Mouse (Mus musculus) splenic B cell, adult 2 months (primary cell): ENCODE results near the gene Pcp2.
A peak's percentile ranks its signal among the peaks of the same experiment; 100 is the strongest.
"Not testable (repeated sequence)": the region's sequence is repeated elsewhere in the genome, so short reads cannot be mapped to it uniquely, and the experiment has no call there.

Experiments used
- DNase-seq: peaks from one replicate; pipeline ENCODE4 v3.0.0-alpha.2; 2011; ENCODE audit warnings: low read depth, low spot score
- H3K27me3 ChIP-seq: 2 replicates; pipeline ENCODE4 v1.6.1; 2012; ENCODE audit warnings: mild to moderate bottlenecking, low read length, moderate library complexity, mixed read lengths; ENCODE audit not compliant: control insufficient read depth, poor library complexity, insufficient read depth, severe bottlenecking
- H3K36me3 ChIP-seq: 2 replicates; pipeline ENCODE4 v1.6.1; 2012; ENCODE audit warnings: mild to moderate bottlenecking, low read length, moderate library complexity, mixed read lengths; ENCODE audit not compliant: control insufficient read depth, poor library complexity, insufficient read depth, severe bottlenecking

Pcp2 gene

DNA sequence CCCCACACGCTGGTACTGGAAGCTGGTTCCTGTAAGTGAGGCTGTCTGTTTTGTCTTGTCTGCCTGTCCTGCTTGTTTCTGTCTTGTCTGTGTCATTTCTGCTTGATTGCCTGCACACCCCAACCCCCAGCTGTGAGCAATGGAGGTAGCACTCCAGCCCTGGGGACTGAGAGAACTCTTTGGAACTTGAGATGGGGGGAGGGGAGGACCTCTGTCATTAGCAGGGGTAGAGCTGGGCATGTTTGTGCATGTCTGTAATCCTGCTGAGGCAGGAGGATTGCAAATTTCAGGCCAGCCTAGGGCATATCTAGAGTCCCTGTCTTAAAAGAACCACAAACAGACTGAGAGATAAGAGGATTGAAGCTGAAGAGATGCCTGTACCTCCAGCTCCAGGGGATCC, 26.1 kb downstream of the Pcp2 start:
- no peak for DNase-seq
- Histone ChIP-seq H3K36me3 (no peaks in the 10 kb centered on the region), H3K27me3 (no peaks in the 10 kb centered on the region)

DNA sequence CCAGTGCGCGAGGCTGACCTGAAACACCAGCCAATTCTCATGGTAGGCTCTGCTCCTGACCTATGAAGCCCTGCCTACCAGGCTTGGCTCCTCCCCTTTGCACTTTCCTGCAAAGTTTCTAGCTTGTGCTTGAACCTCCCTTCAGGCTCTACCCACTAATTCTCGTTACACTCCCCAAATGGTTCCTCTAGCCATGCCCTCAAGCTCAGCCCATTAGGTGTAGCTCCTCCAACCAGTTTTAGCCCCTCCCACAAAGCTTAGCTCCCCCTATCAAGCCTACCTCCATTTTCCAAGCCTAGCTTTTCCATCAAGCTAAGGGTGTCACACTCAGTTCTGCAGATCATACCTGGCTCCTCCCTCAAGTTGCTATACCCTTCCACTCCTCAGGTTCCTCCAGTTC, 27.3 kb downstream of the Pcp2 start:
- no peaks in the 10 kb centered on the region for H3K27me3 ChIP-seq
- DNase-seq: no peak
- no peaks in the 10 kb centered on the region for H3K36me3 ChIP-seq

DNA sequence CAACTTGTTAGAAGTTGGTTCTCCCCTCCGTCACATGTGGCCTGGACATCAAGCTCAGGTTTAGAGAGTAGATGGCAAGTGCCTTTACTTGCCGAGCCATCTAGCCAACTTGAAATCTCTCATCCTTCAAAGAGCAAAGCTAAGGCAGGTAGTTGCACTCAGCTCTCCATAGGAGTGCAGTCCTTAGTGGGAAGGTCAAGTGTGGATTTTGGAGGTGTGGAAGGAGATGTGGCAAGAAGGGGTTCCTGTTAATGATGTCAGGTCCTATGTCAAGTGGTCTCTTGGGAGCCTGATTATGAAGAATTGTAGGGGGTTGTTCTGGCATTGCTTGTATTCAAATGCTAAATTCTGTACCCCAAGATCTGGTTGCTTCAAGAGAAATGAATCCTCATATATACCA, 30.9 kb downstream of the Pcp2 start:
- Histone ChIP-seq H3K36me3 (no peaks in the 10 kb centered on the region), H3K27me3 (no peaks in the 10 kb centered on the region)
- no peak for DNase-seq

GRCm38 (mm10) chr8:3593470-3593869, 31.9 kb downstream of the Pcp2 start:
- Histone ChIP-seq H3K36me3 (no peaks in the 10 kb centered on the region), H3K27me3 (no peaks in the 10 kb centered on the region)
- DNase-seq: no peak

DNA sequence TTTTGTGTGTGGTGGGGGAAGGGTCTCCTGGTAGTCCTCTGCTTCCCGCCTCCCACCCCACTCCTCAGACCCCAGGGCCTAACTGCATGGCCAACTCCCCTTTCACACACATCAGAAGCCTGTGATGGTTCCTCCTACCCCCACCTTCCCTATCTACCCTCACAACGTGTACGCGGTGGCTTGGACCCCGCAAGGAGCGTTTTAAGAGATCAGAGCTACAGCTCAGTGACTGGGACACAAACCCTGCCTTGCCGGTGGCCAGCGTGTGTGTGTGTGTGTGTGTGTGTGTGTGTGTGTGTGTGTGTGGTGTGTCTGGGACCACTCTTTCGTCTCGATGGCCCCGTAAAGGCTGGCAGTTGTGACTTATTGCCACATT, 37.1 kb downstream of the Pcp2 start:
- Histone ChIP-seq H3K27me3 (no peaks in the 10 kb centered on the region), H3K36me3 (no peaks in the 10 kb centered on the region)
- DNase-seq: no peak

DNA sequence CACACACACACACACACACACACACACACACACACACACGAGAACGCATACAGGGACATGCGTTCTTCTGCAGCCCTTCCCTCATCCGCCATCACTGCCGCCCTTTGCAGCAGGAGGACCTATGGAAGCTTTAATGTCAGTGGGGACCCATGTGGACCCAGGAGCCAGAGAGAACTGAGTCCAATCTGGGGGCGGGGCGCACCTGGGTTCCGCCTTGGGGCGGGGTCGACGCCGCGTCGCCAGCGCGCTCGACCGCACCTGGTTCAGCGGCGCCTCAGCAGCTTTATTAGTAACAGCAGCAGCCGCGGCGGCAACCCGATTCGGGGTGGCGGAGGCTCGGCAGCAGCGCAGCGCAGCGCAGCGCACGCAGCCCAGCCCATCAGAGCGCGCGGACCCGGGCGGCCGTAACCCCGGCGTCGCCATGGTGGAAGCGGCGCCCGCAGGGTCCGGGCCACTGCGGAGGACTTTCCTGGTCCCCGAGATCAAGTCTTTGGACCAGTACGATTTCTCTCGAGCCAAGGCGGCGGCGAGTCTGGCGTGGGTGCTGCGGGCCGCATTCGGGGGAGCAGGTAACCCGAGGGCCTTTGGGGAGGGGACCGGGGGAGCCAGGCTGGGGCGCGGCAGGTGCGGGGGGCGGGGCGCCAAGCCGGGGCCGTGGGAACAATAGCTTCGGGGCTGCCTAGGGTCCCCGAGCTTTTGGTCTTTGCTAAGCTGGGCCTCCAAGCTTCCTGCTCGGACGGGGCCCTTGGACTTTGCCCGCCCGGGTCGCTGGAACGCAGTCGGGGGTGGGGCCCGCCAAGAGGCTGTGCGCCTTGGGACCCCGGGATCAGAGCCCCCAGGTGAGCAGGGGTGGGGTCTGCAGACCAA, 37.7 kb downstream of the Pcp2 start:
- H3K27me3 ChIP-seq: no peaks in the 10 kb centered on the region
- no peaks in the 10 kb centered on the region for H3K36me3 ChIP-seq
- DNase-seq: peak; percentile 46

DNA sequence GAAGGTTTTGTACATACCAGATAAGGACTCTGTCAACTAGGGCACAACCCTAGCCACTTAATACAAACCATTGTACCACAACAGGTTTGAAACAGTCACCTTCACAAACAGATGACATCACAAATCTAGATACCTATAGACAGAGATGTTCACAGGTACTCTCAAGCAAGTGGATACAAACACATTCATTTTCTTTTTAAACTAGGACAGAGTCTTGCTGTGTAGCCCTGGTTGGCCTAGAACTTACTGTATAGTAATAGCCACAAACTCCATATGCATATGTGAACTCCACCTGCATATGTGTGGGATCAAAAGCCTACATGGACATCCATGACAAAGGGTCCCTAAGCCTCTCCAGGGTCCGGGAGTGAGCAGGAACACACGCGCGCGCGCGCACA, 38.4 kb downstream of the Pcp2 start, which contains the start of gene Camsap3:
Gene Camsap3 (plus strand): TSS at position 301 of the 398 bp plus-strand sequence.
- no peak for DNase-seq
- no peaks in the 10 kb centered on the region for H3K36me3 ChIP-seq
- H3K27me3 ChIP-seq: no peaks in the 10 kb centered on the region

DNA sequence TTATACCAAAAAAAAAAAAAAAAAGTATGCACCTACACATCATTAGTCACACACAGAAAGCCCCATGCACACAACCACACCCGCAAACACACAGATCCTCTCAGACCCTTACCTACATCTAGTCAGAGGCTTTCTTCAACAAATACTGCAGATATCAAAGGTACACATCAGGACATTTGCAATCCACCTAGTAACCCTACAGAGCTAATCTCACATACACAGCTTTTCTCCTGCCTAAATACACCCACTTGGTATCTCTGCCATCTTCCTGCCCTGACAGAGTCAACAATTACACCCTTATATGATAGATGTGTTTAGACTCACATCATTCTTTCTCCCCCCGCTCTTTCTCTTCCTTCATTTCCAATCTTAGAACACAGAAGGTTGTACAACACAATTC, 38.9 kb downstream of the Pcp2 start:
- Histone ChIP-seq H3K36me3 (no peaks in the 10 kb centered on the region), H3K27me3 (no peaks in the 10 kb centered on the region)
- no peak for DNase-seq

DNA sequence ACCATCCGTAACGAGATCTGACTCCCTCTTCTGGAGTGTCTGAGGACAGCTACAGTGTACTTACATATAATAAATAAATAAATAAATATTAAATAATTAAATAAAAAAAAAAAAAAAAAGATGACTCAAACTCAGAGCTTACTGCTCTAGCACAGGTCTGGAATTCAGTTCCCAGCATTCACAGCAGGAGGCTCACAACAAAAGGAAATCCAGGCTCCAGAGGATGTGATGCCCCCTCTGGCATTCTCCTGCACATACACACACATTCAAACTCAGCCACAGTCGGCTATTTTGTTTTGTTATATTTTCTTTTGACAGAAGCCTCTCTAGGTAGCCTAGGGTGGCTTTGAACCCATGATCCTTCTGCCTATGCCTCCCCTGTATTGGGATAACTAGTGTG, 43.4 kb downstream of the Pcp2 start:
- not testable (repeated sequence) for H3K27me3 ChIP-seq, DNase-seq, H3K36me3 ChIP-seq

- no peak for DNase-seq
- H3K27me3 ChIP-seq: no peaks in the 10 kb centered on the region
These were observed 45.7 kb downstream of the Pcp2 start for GRCm38 (mm10) chr8:3579390-3580364.

DNA sequence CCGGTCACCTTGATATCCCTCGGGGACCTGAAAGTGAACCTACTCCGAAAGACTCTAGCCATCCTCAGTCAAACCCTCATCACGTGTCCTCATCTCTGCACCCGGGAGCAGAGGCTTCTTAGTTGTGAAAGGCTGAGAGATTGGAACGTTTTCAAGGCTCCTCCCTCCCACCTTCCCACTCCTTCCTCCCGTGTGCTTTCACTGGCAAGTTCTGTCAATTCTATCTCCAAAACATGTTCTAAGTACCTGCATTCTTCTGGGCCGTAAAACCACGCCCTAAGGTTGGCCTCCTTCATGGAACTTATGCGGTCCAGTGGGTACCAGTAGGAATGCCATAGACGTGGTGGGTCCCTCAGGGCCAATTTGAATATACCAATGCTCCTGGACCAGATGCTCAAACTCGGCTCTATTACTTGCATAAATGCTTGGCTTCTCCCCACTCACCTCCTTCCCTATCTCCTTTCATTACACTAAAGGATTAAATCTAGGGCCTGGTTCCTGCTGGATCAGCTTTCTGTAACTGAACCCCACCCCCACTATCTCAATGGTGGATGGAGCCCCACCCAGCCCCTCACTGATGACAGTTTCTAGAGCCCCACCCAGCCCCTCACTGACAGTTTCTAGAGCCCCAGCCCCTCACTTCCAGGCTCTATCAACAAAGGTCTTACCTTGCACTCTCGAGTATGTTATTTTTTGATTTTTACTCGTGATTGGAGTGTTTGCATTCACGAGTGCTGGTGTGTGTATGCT, 49.0 kb downstream of the Pcp2 start:
- no peak for DNase-seq
- Histone ChIP-seq H3K36me3 (no peaks in the 10 kb centered on the region), H3K27me3 (no peaks in the 10 kb centered on the region)

More at GRCm38 (mm10) chr8:3579390-3580364, 45.7 kb downstream of the Pcp2 start:
- H3K36me3 ChIP-seq: no peaks in the 10 kb centered on the region

DNA sequence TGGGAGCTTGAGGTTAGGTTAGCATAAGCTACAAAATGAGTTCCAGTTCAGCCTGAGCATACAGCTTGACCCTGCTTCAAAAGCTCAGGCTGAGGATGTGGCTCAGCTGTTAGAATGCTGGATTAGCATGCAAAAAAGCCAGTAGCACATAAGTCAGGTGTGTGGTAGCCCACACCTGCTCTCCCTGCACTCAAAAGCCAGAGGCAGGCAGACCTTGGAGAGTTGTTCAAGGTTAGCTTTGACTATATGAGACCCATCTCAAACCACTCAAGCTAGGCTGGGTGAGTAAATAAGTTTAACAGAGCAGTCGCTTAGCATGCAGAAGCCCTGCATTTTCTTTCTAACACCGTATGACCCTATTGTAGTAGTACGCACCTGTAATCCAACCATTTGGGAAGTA, 50.8 kb downstream of the Pcp2 start:
- Histone ChIP-seq H3K27me3 (no peaks in the 10 kb centered on the region), H3K36me3 (no peaks in the 10 kb centered on the region)
- no peak for DNase-seq
